Mouse (Mus musculus) liver, embryonic 14.5 days (tissue): ENCODE results near the gene Hs3st6. TPM values are rescaled to one million over a fixed set of nuclear protein-coding genes. Genes with fewer than 3 reads are reported as not detected.

ENCODE experiments used
- ATAC-seq: fragments of 200-750 bp; cut with Nextera tagmentation; 2 replicates; pipeline ENCODE4 v1.8.0; 2017; ENCODE audit warnings: moderate number of reproducible peaks, mild to moderate bottlenecking, moderate library complexity; ENCODE audit not compliant: insufficient read depth
- DNase-seq, 3 experiments: peaks; one replicate each; pipeline ENCODE4 v3.0.0-alpha.2; 2012 to 2013; ENCODE audit warnings: low read depth in 3 of 3, low spot score in 3 of 3
- H3K27ac ChIP-seq: fragments of 300-500 bp; sonication (generic); 2 replicates; pipeline ENCODE4 v1.5.1; 2014; ENCODE audit warnings: moderate library complexity, mild to moderate bottlenecking, control low read depth, inconsistent platforms
- H3K27me3 ChIP-seq: fragments of 300-500 bp; sonication (generic); 2 replicates; pipeline ENCODE4 v1.6.1; 2014; ENCODE audit warnings: mild to moderate bottlenecking, low read length, moderate library complexity; ENCODE audit not compliant: control insufficient read depth, insufficient read depth
- H3K36me3 ChIP-seq: fragments of 300-500 bp; sonication (generic); replicated peaks from 2 replicates; pipeline ENCODE4 v1.6.1; 2014; ENCODE audit warnings: low read depth; ENCODE audit not compliant: control insufficient read depth, insufficient read depth
- H3K4me1 ChIP-seq, 2 experiments: fragments of 200-500 bp in 1 of 2; fragments of 300-500 bp in 1 of 2; sonication (generic) in 1 of 2; replicated peaks; 2 replicates each; pipeline ENCODE4 v1.6.1; 2012 to 2014; ENCODE audit warnings: antibody characterized with exemption in 1 of 2, inconsistent platforms in 1 of 2, low read length in 1 of 2; ENCODE audit not compliant: control insufficient read depth in 2 of 2, insufficient read depth in 2 of 2
- H3K4me2 ChIP-seq: fragments of 300-500 bp; sonication (generic); 2 replicates; pipeline ENCODE4 v1.6.1; 2014; ENCODE audit warnings: low read depth, mild to moderate bottlenecking, control low read depth, moderate library complexity
- H3K4me3 ChIP-seq, 2 experiments: fragments of 200-500 bp in 1 of 2; fragments of 300-500 bp in 1 of 2; sonication (generic) in 1 of 2; 2 replicates each; pipeline ENCODE4 v1.5.1; 2012 to 2014; ENCODE audit warnings: low read depth in 2 of 2, low read length in 2 of 2, mild to moderate bottlenecking in 2 of 2, control low read depth in 1 of 2, inconsistent platforms in 1 of 2, moderate library complexity in 1 of 2; ENCODE audit not compliant: insufficient read depth in 1 of 2
- H3K9ac ChIP-seq: fragments of 300-500 bp; sonication (generic); replicated peaks from 2 replicates; pipeline ENCODE4 v1.6.1; 2014; ENCODE audit warnings: mild to moderate bottlenecking, control low read depth, moderate library complexity
- H3K9me3 ChIP-seq: fragments of 300-500 bp; sonication (generic); 2 replicates; pipeline ENCODE4 v1.6.1; 2016; ENCODE audit warnings: low read length, mixed read lengths; ENCODE audit not compliant: control insufficient read depth
- CTCF ChIP-seq: IDR thresholded peaks from 2 replicates; pipeline ENCODE4 v1.5.1; 2016; ENCODE audit warnings: antibody characterized with exemption, low read depth, control low read depth
- EP300 ChIP-seq: IDR thresholded peaks from 2 replicates; pipeline ENCODE4 v1.6.1; 2016; ENCODE audit warnings: antibody characterized with exemption, low read depth
- WGBS: fragments of 180-500 bp; shearing (Covaris S2); extraction: QIAGEN DNeasy Blood & Tissue Kit; methylation state at CpG from one replicate; pipeline ENCODE4 v1.1.7; 2014; ENCODE audit not compliant: insufficient replicate concordance; 5-methylcytosine and 5-hydroxymethylcytosine counted together
- polyA plus RNA-seq, 2 experiments: library from polyadenylated mRNA; depleted of rRNA in 1 of 2; stranded (reverse) in 1 of 2; unstranded in 1 of 2; fragments of >200 nt; fragmentation: Nextera tagmentation in 1 of 2; extraction: Ambion mirVana in 1 of 2; gene quantifications; 2 replicates each; pipeline versions ENCODE4 v1.2.1 to v1.2.3; 2012 to 2014

Hs3st6 gene
- polyA plus RNA-seq (2012; rRNA removed) (0.03 and 0.06 TPM in 2 replicates), polyA plus RNA-seq (2014; fragmentation: Nextera tagmentation; extraction: Ambion mirVana) (not detected in 2 replicates)

DNA sequence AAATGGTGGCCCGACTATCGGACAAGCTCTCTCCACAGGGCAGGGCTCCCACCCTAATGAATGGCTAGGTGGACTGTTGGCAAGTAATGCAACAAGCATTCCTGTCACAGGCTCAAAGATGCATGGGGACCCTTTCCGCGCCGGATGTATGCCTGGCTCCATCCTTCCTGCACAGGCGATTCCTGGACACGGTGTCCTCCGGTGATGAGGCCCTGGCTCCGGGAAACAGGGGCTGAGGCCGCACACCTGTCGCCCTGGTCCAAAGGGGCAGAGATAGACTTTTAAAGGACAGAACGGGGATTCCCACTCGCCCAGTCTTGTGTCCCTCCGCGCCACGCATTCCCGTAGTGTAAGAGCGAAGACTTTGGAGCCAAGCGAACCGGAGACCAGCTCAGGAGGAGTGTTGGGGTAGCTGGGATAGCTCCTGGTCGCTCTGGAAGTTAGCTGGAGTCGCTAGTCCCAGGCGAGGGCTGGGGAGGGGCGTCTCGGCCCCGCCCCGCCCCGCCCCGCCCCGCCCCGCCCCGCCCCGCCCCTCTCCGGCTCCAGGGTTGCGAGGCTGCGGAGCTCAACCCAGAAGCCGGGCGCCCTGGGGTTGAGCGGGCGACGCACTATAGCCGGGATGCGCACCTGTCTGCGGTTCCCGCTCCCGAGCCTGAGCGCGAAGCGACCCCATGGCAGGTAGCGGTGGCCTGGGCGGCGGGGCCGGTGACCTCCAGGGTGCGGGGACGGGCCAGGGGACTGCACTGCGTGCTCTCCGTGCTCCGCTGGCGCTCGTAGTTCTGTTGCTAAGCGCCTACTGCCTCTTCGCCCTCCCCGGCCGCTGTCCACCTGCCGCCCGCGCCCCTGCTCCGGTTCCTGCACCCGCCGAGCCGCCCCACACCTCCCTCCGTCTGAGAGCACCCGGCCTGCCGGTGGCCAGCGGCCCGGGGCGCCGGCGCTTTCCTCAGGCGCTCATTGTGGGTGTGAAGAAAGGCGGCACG lies at the start of gene Hs3st6:
Gene Hs3st6 (plus strand): TSS at position 574 of the 980 bp plus-strand sequence.
- no peaks in the 10 kb centered on the region; a peak in 1 of 4 replicates for H3K4me1 ChIP-seq
- no peaks in the 10 kb centered on the region for H3K36me3 ChIP-seq
- TF ChIP-seq CTCF (no peak), EP300 (no peak)
- peak within 1 kb of the TSS; percentile 41 to 45 for H3K4me3 ChIP-seq
- peak within 1 kb of the TSS; percentile 68 for H3K4me2 ChIP-seq
- 2% methylated on average over 78 of the region's 82 CpGs for WGBS
- no peak within 1 kb of the TSS for H3K27ac ChIP-seq
- ATAC-seq (peak; percentile 75), DNase-seq (no peak)
- no peaks in the 10 kb centered on the region for H3K9me3 ChIP-seq
- H3K9ac ChIP-seq = no peak within 1 kb of the TSS
- H3K27me3 ChIP-seq = peaks cover 55% of the 10 kb centered on the region

DNA sequence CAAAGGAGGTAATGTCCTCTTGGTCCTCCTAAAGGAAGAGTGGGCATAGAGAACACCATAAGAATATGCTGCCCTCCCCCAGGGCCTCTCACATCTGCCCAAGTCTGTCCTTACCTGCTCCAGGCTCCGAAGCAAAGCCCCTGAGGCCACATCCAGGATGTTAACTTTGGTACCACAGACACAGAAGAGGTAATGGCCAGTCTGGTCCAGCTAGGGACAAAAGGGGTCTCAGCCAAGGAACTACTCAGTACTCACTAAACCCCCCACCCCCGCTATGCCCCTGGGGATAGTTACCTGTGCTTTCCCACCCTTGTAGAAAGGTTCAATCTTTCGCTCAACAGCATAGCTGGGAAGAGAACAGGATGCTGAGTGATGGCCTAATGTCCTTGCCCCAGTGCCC lies 47.0 kb upstream of the Hs3st6 start:
- Histone ChIP-seq H3K4me1 (peaks cover 12 to 14% of the 10 kb centered on the region in 2 experiments), H3K4me2 (no peak overlapping the region; the same call in 1 of the 2 replicates), H3K36me3 (peaks cover 14% of the 10 kb centered on the region), H3K27ac (no peak overlapping the region), H3K9ac (no peak overlapping the region), H3K27me3 (no peaks in the 10 kb centered on the region), H3K4me3 (no peak overlapping the region), H3K9me3 (no peaks in the 10 kb centered on the region)
- WGBS = 80% methylated on average over 3 of the region's 3 CpGs
- DNase-seq (no peak), ATAC-seq (no peak)
- TF ChIP-seq CTCF (no peak), EP300 (no peak)

DNA sequence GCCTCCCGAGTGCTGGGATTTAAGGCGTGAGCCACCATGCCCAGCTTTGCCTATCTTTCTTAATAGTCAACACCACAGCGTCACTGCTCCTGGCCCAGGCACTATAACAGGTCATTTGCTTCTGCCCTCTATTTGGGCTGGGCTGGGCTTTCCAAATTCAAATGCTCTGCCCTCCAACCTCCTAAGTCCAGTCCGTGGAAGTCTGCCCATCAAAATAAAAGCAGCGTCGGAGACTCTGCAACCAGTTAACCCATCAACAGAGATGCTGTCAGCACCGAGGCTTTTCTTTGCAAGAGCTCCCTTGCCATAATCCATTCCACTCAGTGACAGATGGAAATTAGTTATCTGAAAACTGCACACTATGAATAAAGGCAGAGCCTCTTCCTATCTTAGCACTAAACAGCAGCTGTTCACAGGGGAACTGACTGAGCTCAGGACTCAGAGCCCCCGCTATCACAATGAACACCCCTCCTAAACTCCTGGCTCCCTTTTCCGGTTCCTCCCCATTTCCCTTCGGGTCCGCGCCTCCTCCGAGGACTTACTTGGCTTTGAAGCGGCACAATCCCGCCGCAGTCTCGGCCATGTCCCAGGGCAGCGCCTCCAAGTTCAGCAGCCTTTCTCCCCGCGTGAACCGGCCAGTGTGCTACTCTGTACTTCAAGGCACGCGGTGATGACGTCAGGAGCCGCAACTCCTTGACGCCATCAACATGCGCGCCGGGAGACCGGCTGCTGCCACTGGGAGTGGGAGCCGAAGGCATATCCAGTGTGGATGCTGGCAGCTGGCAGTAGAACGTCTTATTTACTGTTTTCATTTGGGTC lies 45.6 kb upstream of the Hs3st6 start, which contains the start of gene Tbl3:
Gene Tbl3 (minus strand): TSS at position 679 of the 819 bp plus-strand sequence.
- peaks cover 6% of the 10 kb centered on the region for H3K36me3 ChIP-seq
- H3K4me1 ChIP-seq = peaks cover 12 to 14% of the 10 kb centered on the region in 2 experiments
- no peaks in the 10 kb centered on the region for H3K27me3 ChIP-seq
- WGBS = 1% methylated on average over 32 of the region's 32 CpGs
- DNase-seq (peak; percentile 85 to 90 (median 88)), ATAC-seq (peak; percentile 89)
- peak within 1 kb of the TSS; percentile 97 for H3K4me2 ChIP-seq
- TF ChIP-seq EP300 = peak; percentile 38; the same call in 1 of the 2 replicates
- no peak; the same call in 1 of the 2 replicates for TF ChIP-seq CTCF
- H3K27ac ChIP-seq = peak within 1 kb of the TSS; percentile 90
- H3K9ac ChIP-seq = peak within 1 kb of the TSS; percentile 83
- H3K4me3 ChIP-seq = peak within 1 kb of the TSS; percentile 72 to 86
- no peaks in the 10 kb centered on the region for H3K9me3 ChIP-seq

DNA sequence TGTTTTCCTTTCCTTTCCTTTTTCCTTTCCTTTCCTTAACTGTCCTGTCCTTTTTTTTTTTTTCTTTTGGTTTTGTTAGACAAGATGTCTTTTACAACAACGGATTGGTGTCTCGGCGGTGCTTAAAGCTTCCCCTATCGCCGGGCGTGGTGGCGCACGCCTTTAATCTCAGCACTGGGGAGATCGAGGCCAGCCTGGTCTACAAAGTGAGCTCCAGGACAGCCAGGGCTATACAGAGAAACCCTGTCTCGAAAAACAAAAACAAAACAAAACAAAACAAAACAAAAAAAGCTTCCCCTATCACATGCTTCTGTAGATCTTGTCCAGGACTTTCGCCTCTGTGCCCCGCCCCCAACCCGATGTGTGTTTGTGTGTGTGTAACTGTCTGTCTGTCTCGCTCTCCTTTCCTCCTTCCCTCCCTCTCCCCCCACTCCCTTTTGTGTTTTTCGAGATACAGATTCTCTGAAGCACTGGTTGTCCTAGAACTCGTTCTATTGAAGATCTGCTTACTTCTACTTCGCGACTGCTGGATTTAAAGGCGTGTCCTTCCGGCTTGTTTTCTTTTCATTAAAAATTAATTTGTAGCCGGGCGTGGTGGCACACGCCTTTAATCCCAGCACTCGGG lies 44.9 kb upstream of the Hs3st6 start:
- Histone ChIP-seq H3K9me3 (no peaks in the 10 kb centered on the region), H3K27me3 (no peaks in the 10 kb centered on the region), H3K4me1 (peaks cover 12 to 14% of the 10 kb centered on the region in 2 experiments)

More for the DNA sequence above, 44.9 kb upstream of the Hs3st6 start:
- WGBS = 3% methylated on average over 24 of the region's 24 CpGs
- H3K9ac ChIP-seq = peak overlapping the region; percentile 83
- TF ChIP-seq EP300 = no peak
- TF ChIP-seq CTCF = no peak
- peak overlapping the region; percentile 72 to 86 for H3K4me3 ChIP-seq
- H3K36me3 ChIP-seq = peaks cover 4% of the 10 kb centered on the region; the same call in 1 of the 2 replicates
- peak overlapping the region; percentile 90 for H3K27ac ChIP-seq
- DNase-seq (no peak), ATAC-seq (peak; percentile 61; the same call in 1 of the 2 replicates)
- H3K4me2 ChIP-seq = peak overlapping the region; percentile 97
